In the genomic region with DNA sequence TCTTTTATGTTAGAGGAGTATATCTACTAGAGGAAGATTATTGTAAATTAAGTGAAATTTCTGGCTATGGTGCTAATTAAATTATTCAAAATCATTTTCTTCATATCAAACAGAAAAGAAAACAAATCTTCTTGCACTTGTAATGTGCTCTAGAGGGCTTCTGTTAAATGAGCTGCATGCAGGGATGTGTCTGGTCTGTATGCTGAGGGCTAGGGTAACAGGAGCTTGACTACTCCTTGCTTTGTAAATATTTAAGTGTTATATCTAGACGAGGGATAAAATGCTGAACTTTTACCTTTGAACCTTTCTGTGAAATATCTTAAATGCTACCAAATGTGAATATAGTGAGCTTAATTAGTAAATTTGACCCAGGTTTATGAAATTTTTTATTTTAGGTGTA, we compare ENCODE assay signal across 21 mouse cellular contexts.
DNase-seq lines count a peak whose midpoint lies in the region; ATAC-seq and TF ChIP-seq lines count a peak whose summit lies in the region.
"Had no signal": no experiment of that assay in that cellular context is flagged by ENCODE, and none has a peak within 500 bp of the region (broad histone marks: within the 10 kb centered on the region; RNA-seq: fewer than 3 reads in every experiment).

No protein-coding gene starts in this region.

- TF ChIP-seq CTCF in brain, embryonic 14.5 days (IDR thresholded peaks at IDR 0.05; ENCODE audit: borderline replicate concordance, extremely low read depth, insufficient read depth, insufficient read length) = no peak

- TF ChIP-seq POLR2A in brain, embryonic 14.5 days (IDR thresholded peaks at IDR 0.05; ENCODE audit: borderline replicate concordance, extremely low read depth, insufficient read depth, insufficient read length, poor library complexity, severe bottlenecking) = no peak

- H3K4me3 ChIP-seq in hindbrain, embryonic 10.5 days = no peak overlapping the region
- no peak overlapping the region for H3K4me3 ChIP-seq in hindbrain, embryonic 11.5 days (ENCODE audit: low read depth, low read length)
- H3K4me3 ChIP-seq in hindbrain, embryonic 14.5 days (replicated peaks; ENCODE audit: low read length) = no peak overlapping the region
- H3K4me3 ChIP-seq in midbrain, embryonic 15.5 days = no peak overlapping the region
- no peak overlapping the region for H3K4me3 ChIP-seq in liver, embryonic 11.5 days (ENCODE audit: low read depth, low read length)
- H3K4me3 ChIP-seq: intestine, embryonic 15.5 days; liver, embryonic 15.5 days; lung, embryonic 15.5 days; megakaryocyte, embryonic 14.5 days had no signal

- no peaks in the 10 kb centered on the region for H3K36me3 ChIP-seq in hindbrain, embryonic 10.5 days
- no peaks in the 10 kb centered on the region for H3K36me3 ChIP-seq in hindbrain, embryonic 11.5 days (ENCODE audit: control insufficient read depth, insufficient read depth, low read length)
- no peaks in the 10 kb centered on the region for H3K36me3 ChIP-seq in hindbrain, embryonic 14.5 days (replicated peaks; ENCODE audit: control insufficient read depth, insufficient read depth)
- H3K36me3 ChIP-seq in midbrain, embryonic 15.5 days (replicated peaks) = no peaks in the 10 kb centered on the region
- no peaks in the 10 kb centered on the region for H3K36me3 ChIP-seq in liver, embryonic 11.5 days (ENCODE audit: control insufficient read depth, insufficient read depth, low read length)
- H3K36me3 ChIP-seq: intestine, embryonic 15.5 days; liver, embryonic 15.5 days; lung, embryonic 15.5 days had no signal

- no peak overlapping the region for H3K9ac ChIP-seq in hindbrain, embryonic 11.5 days (ENCODE audit: low read depth, low read length)
- no peak overlapping the region for H3K9ac ChIP-seq in hindbrain, embryonic 14.5 days
- H3K9ac ChIP-seq in midbrain, embryonic 15.5 days = no peak overlapping the region
- no peak overlapping the region for H3K9ac ChIP-seq in liver, embryonic 11.5 days (ENCODE audit: low read depth, low read length)
- H3K9ac ChIP-seq: intestine, embryonic 15.5 days; liver, embryonic 15.5 days; lung, embryonic 15.5 days had no signal

- no peak for DNase-seq in hindbrain, embryonic 10.5 days (ENCODE audit: low spot score)
- no peak for DNase-seq in hindbrain, embryonic 11.5 days (ENCODE audit: low spot score)
- peak; percentile 73 for DNase-seq in brain, embryonic 14.5 days (ENCODE audit: low read depth)
- no peak for DNase-seq in hindbrain, embryonic 14.5 days (ENCODE audit: low spot score)
- no peak for DNase-seq in spleen, adult 18-20 months
- no peak for DNase-seq in liver, embryonic 11.5 days (ENCODE audit: low spot score)
- DNase-seq: adrenal gland, postnatal 25 days; cerebellum, adult 11-12 months; gastrocnemius, postnatal 25 days; heart, postnatal 4 days; kidney, adult 9 months; kidney, postnatal 14 days; layer of hippocampus, postnatal 36 days; lung, postnatal 36 days had no signal

- H3K9me3 ChIP-seq in hindbrain, embryonic 10.5 days = no peaks in the 10 kb centered on the region
- H3K9me3 ChIP-seq in hindbrain, embryonic 11.5 days (ENCODE audit: control insufficient read depth, low read length) = no peaks in the 10 kb centered on the region
- H3K9me3 ChIP-seq in hindbrain, embryonic 14.5 days (ENCODE audit: control insufficient read depth, low read length) = no peaks in the 10 kb centered on the region
- H3K9me3 ChIP-seq in midbrain, embryonic 15.5 days = no peaks in the 10 kb centered on the region
- no peaks in the 10 kb centered on the region for H3K9me3 ChIP-seq in liver, embryonic 11.5 days (ENCODE audit: control insufficient read depth, low read length)
- H3K9me3 ChIP-seq: intestine, embryonic 15.5 days; liver, embryonic 15.5 days; lung, embryonic 15.5 days; megakaryocyte, embryonic 14.5 days had no signal

- 76% methylated on average over 1 of the region's 1 CpGs for WGBS in hindbrain, embryonic 10.5 days
- WGBS in hindbrain, embryonic 11.5 days = 67% methylated on average over 1 of the region's 1 CpGs
- 48% methylated on average over 1 of the region's 1 CpGs for WGBS in hindbrain, embryonic 14.5 days
- 47% methylated on average over 1 of the region's 1 CpGs for WGBS in midbrain, embryonic 15.5 days
- WGBS in liver, embryonic 11.5 days = 60% methylated on average over 1 of the region's 1 CpGs

- peaks cover 30% of the 10 kb centered on the region for H3K4me1 ChIP-seq in hindbrain, embryonic 10.5 days (replicated peaks)
- H3K4me1 ChIP-seq in hindbrain, embryonic 11.5 days (replicated peaks; ENCODE audit: control insufficient read depth, insufficient read depth, low read length) = no peaks in the 10 kb centered on the region
- H3K4me1 ChIP-seq in hindbrain, embryonic 14.5 days (replicated peaks; ENCODE audit: control insufficient read depth, insufficient read depth, low read length) = peaks cover 6% of the 10 kb centered on the region; the same call in 1 of the 2 replicates
- peaks cover 16% of the 10 kb centered on the region for H3K4me1 ChIP-seq in midbrain, embryonic 15.5 days
- H3K4me1 ChIP-seq in liver, embryonic 11.5 days (replicated peaks; ENCODE audit: control insufficient read depth, insufficient read depth, low read length) = no peaks in the 10 kb centered on the region
- H3K4me1 ChIP-seq: intestine, embryonic 15.5 days; liver, embryonic 15.5 days; lung, embryonic 15.5 days; megakaryocyte, embryonic 14.5 days had no signal

- no peaks in the 10 kb centered on the region for H3K27me3 ChIP-seq in hindbrain, embryonic 10.5 days (ENCODE audit: insufficient read depth, poor library complexity, severe bottlenecking)
- H3K27me3 ChIP-seq in hindbrain, embryonic 11.5 days (ENCODE audit: control insufficient read depth, insufficient read depth, low read length) = no peaks in the 10 kb centered on the region
- no peaks in the 10 kb centered on the region for H3K27me3 ChIP-seq in hindbrain, embryonic 14.5 days (ENCODE audit: control insufficient read depth, insufficient read depth, low read length)
- no peaks in the 10 kb centered on the region for H3K27me3 ChIP-seq in midbrain, embryonic 15.5 days (replicated peaks)
- no peaks in the 10 kb centered on the region for H3K27me3 ChIP-seq in liver, embryonic 11.5 days (replicated peaks; ENCODE audit: control insufficient read depth, insufficient read depth, low read length)
- H3K27me3 ChIP-seq: intestine, embryonic 15.5 days; liver, embryonic 15.5 days; lung, embryonic 15.5 days; megakaryocyte, embryonic 14.5 days had no signal

- no peak overlapping the region for H3K4me2 ChIP-seq in hindbrain, embryonic 11.5 days (replicated peaks; ENCODE audit: low read depth, low read length)
- H3K4me2 ChIP-seq in hindbrain, embryonic 14.5 days (replicated peaks) = no peak overlapping the region
- H3K4me2 ChIP-seq in midbrain, embryonic 15.5 days = no peak overlapping the region
- no peak overlapping the region for H3K4me2 ChIP-seq in liver, embryonic 11.5 days
- H3K4me2 ChIP-seq: intestine, embryonic 15.5 days; liver, embryonic 15.5 days; lung, embryonic 15.5 days had no signal

- no peak for ATAC-seq in hindbrain, embryonic 11.5 days (ENCODE audit: low FRiP score)
- ATAC-seq in hindbrain, embryonic 14.5 days (ENCODE audit: low FRiP score) = no peak
- ATAC-seq in midbrain, embryonic 15.5 days (replicated peaks) = no peak
- no peak for ATAC-seq in liver, embryonic 11.5 days (replicated peaks; ENCODE audit: low FRiP score)
- no peak for ATAC-seq in granulocyte monocyte progenitor cell, adult 5-6 weeks (replicated peaks; ENCODE audit: poor library complexity, severe bottlenecking)
- ATAC-seq: intestine, embryonic 15.5 days had no signal

- peak overlapping the region; percentile 76; the same call in 1 of the 2 replicates for H3K27ac ChIP-seq in hindbrain, embryonic 10.5 days
- no peak overlapping the region for H3K27ac ChIP-seq in hindbrain, embryonic 11.5 days (ENCODE audit: low read depth, low read length)
- H3K27ac ChIP-seq in hindbrain, embryonic 14.5 days = peak overlapping the region; percentile 88
- peak overlapping the region; percentile 76; the same call in 1 of the 2 replicates for H3K27ac ChIP-seq in midbrain, embryonic 15.5 days
- no peak overlapping the region for H3K27ac ChIP-seq in liver, embryonic 11.5 days (ENCODE audit: low read depth, low read length)
- H3K27ac ChIP-seq: intestine, embryonic 15.5 days; liver, embryonic 15.5 days; lung, embryonic 15.5 days; stomach, postnatal 0 days had no signal

Comparison
In these comparisons a context has a peak if more than half of its experiments do, and no peak if none do; other contexts are left out.
1. H3K27ac ChIP-seq: peak in hindbrain, embryonic 10.5 days (single experiment), hindbrain, embryonic 14.5 days (single experiment) and midbrain, embryonic 15.5 days (single experiment); none in hindbrain, embryonic 11.5 days (single experiment) and liver, embryonic 11.5 days (single experiment).